Comparison of ENCODE assay signal across 18 mouse cellular contexts in genomic region chr12:70277071-70277939, GRCm38 (mm10). TPM values are rescaled to one million over a fixed set of nuclear protein-coding genes. Genes with fewer than 3 reads are reported as not detected.
DNase-seq lines count a peak whose midpoint lies in the region; ATAC-seq and TF ChIP-seq lines count a peak whose summit lies in the region.
"Had no signal": no experiment of that assay in that cellular context is flagged by ENCODE, and none has a peak within 500 bp of the region (broad histone marks: within the 10 kb centered on the region; RNA-seq: fewer than 3 reads in every experiment).

No protein-coding gene starts in this region.

- no peak for TF ChIP-seq CTCF in kidney, adult 2 months (conservative IDR thresholded peaks at IDR 0.05; ENCODE audit: insufficient read depth, insufficient read length, low read depth, low read length)

- H3K27ac ChIP-seq in kidney, adult 2 months (ENCODE audit: insufficient read depth, low read depth, low read length): no peak overlapping the region
- H3K27ac ChIP-seq in midbrain, embryonic 15.5 days: no peak overlapping the region
- H3K27ac ChIP-seq in midbrain, embryonic 13.5 days: no peak overlapping the region
- no peak overlapping the region for H3K27ac ChIP-seq in liver, embryonic 12.5 days
- H3K27ac ChIP-seq: embryonic facial prominence, embryonic 15.5 days; heart, embryonic 15.5 days; hindbrain, embryonic 15.5 days; kidney, embryonic 15.5 days; neural tube, embryonic 13.5 days had no signal

- no peak overlapping the region for H3K4me3 ChIP-seq in kidney, adult 2 months (ENCODE audit: insufficient read depth, low read depth, low read length)
- no peak overlapping the region for H3K4me3 ChIP-seq in midbrain, embryonic 15.5 days
- H3K4me3 ChIP-seq in midbrain, embryonic 13.5 days (replicated peaks): no peak overlapping the region
- no peak overlapping the region for H3K4me3 ChIP-seq in liver, embryonic 12.5 days
- H3K4me3 ChIP-seq: embryonic facial prominence, embryonic 15.5 days; heart, embryonic 15.5 days; hindbrain, embryonic 15.5 days; kidney, embryonic 15.5 days; neural tube, embryonic 13.5 days had no signal

- no peaks in the 10 kb centered on the region for H3K27me3 ChIP-seq in kidney, adult 2 months (replicated peaks; ENCODE audit: control insufficient read depth, insufficient read depth, low read length)
- no peaks in the 10 kb centered on the region for H3K27me3 ChIP-seq in midbrain, embryonic 15.5 days (replicated peaks)
- no peaks in the 10 kb centered on the region; the same call in 1 of the 2 replicates for H3K27me3 ChIP-seq in midbrain, embryonic 13.5 days
- H3K27me3 ChIP-seq in liver, embryonic 12.5 days (replicated peaks): no peaks in the 10 kb centered on the region
- H3K27me3 ChIP-seq: embryonic facial prominence, embryonic 15.5 days; heart, embryonic 15.5 days; hindbrain, embryonic 15.5 days; kidney, embryonic 15.5 days; neural tube, embryonic 13.5 days had no signal

- H3K36me3 ChIP-seq in kidney, adult 2 months (ENCODE audit: control insufficient read depth, insufficient read depth, low read length): no peaks in the 10 kb centered on the region
- peaks cover 20% of the 10 kb centered on the region; the same call in 1 of the 2 replicates for H3K36me3 ChIP-seq in midbrain, embryonic 15.5 days (replicated peaks)
- peaks cover 41% of the 10 kb centered on the region for H3K36me3 ChIP-seq in midbrain, embryonic 13.5 days
- no peaks in the 10 kb centered on the region for H3K36me3 ChIP-seq in liver, embryonic 12.5 days
- H3K36me3 ChIP-seq: embryonic facial prominence, embryonic 15.5 days; heart, embryonic 15.5 days; kidney, embryonic 15.5 days had no signal

- WGBS in kidney, adult 2 months: 49% methylated on average over 12 of the region's 12 CpGs
- WGBS in midbrain, embryonic 15.5 days: 74% methylated on average over 12 of the region's 12 CpGs
- WGBS in midbrain, embryonic 13.5 days: 75% methylated on average over 12 of the region's 12 CpGs
- 53% methylated on average over 12 of the region's 12 CpGs for WGBS in liver, embryonic 12.5 days (ENCODE audit: insufficient replicate concordance)

- DNase-seq in cerebellum, adult 11-12 months: peak; percentile 22
- DNase-seq in cerebellum, postnatal 4 days (ENCODE audit: low spot score in 2 of 2): no peak
- DNase-seq in kidney, adult 2 months: peak; percentile 41
- DNase-seq in kidney, postnatal 4 days: no peak
- DNase-seq in embryo, embryonic 10 days (ENCODE audit: low spot score): no peak
- DNase-seq: layer of hippocampus, postnatal 36 days; lung, embryonic 14.5 days; right cerebral cortex, adult 18-20 months; thymus, postnatal 4 days had no signal

- H3K4me2 ChIP-seq in midbrain, embryonic 15.5 days: no peak overlapping the region
- no peak overlapping the region for H3K4me2 ChIP-seq in midbrain, embryonic 13.5 days (replicated peaks)
- no peak overlapping the region for H3K4me2 ChIP-seq in liver, embryonic 12.5 days
- H3K4me2 ChIP-seq: embryonic facial prominence, embryonic 15.5 days; heart, embryonic 15.5 days; hindbrain, embryonic 15.5 days; kidney, embryonic 15.5 days; lung, embryonic 14.5 days; neural tube, embryonic 13.5 days had no signal

- H3K9ac ChIP-seq in midbrain, embryonic 15.5 days: no peak overlapping the region
- H3K9ac ChIP-seq in midbrain, embryonic 13.5 days (replicated peaks): no peak overlapping the region
- H3K9ac ChIP-seq in liver, embryonic 12.5 days: no peak overlapping the region
- H3K9ac ChIP-seq: embryonic facial prominence, embryonic 15.5 days; heart, embryonic 15.5 days; hindbrain, embryonic 15.5 days; kidney, embryonic 15.5 days; lung, embryonic 14.5 days; neural tube, embryonic 13.5 days had no signal

- ATAC-seq in midbrain, embryonic 15.5 days (replicated peaks): 0 out of 2 replicates have a peak, but pooled peaks have one; percentile 33
- ATAC-seq in midbrain, embryonic 13.5 days: no peak
- ATAC-seq in liver, embryonic 12.5 days: peak; percentile 63; the same call in 1 of the 2 replicates
- ATAC-seq: Patski had no signal

- TF ChIP-seq POLR2A in kidney, adult 2 months (IDR thresholded peaks at IDR 0.05; ENCODE audit: low read depth, low read length): no peak

- H3K9me3 ChIP-seq in midbrain, embryonic 15.5 days: no peaks in the 10 kb centered on the region
- no peaks in the 10 kb centered on the region for H3K9me3 ChIP-seq in midbrain, embryonic 13.5 days
- no peaks in the 10 kb centered on the region for H3K9me3 ChIP-seq in liver, embryonic 12.5 days (replicated peaks)
- H3K9me3 ChIP-seq: embryonic facial prominence, embryonic 15.5 days; heart, embryonic 15.5 days; hindbrain, embryonic 15.5 days; kidney, embryonic 15.5 days; neural tube, embryonic 13.5 days had no signal

- no peaks in the 10 kb centered on the region for H3K4me1 ChIP-seq in kidney, adult 2 months (ENCODE audit: control insufficient read depth, insufficient read depth, low read length)
- no peaks in the 10 kb centered on the region for H3K4me1 ChIP-seq in midbrain, embryonic 15.5 days
- H3K4me1 ChIP-seq in midbrain, embryonic 13.5 days (replicated peaks): peaks cover 5% of the 10 kb centered on the region; the same call in 1 of the 2 replicates
- no peaks in the 10 kb centered on the region for H3K4me1 ChIP-seq in liver, embryonic 12.5 days
- H3K4me1 ChIP-seq: embryonic facial prominence, embryonic 15.5 days; hindbrain, embryonic 15.5 days had no signal

RNA-seq across cellular contexts. Expression of gene Pygl, which starts 46.0 kb away (rescaled TPM):
- polyA plus RNA-seq in kidney, adult 2 months (2012; rRNA removed): 37.4 and 38.5 TPM in 2 replicates
- 8.6 and 9.1 TPM in 2 replicates for polyA plus RNA-seq in midbrain, embryonic 15.5 days (2015; fragmentation: Nextera tagmentation; extraction: Ambion mirVana)
- polyA plus RNA-seq in midbrain, embryonic 13.5 days (2015; fragmentation: Nextera tagmentation; extraction: Ambion mirVana): 5.4 and 8.2 TPM in 2 replicates
- polyA plus RNA-seq in liver, embryonic 12.5 days (2016; fragmentation: Nextera tagmentation; extraction: Ambion mirVana): 29.4 and 29.5 TPM in 2 replicates

Comparison
In these comparisons a context has a peak if more than half of its experiments do, and no peak if none do; other contexts are left out.
1. DNase-seq: peak in cerebellum, adult 11-12 months (single experiment) and kidney, adult 2 months (single experiment); none in cerebellum, postnatal 4 days (0 of 2), kidney, postnatal 4 days (0 of 2) and embryo, embryonic 10 days (single experiment).